Mouse (Mus musculus) liver, embryonic 11.5 days (tissue): Measurements from ENCODE around the gene Avil. TPM values are rescaled to one million over a fixed set of nuclear protein-coding genes. Genes with fewer than 3 reads are reported as not detected.

Experiments used
- ATAC-seq: fragments of 200-750 bp; cut with Nextera tagmentation; replicated peaks from 2 replicates; pipeline ENCODE4 v1.8.0; 2017; ENCODE audit warnings: moderate number of reproducible peaks, mild to moderate bottlenecking, moderate TSS enrichment, moderate library complexity; ENCODE audit not compliant: low FRiP score
- DNase-seq: peaks from one replicate; pipeline ENCODE4 v3.0.0-alpha.2; 2017; ENCODE audit warnings: low spot score
- H3K27ac ChIP-seq: fragments of 300-500 bp; sonication (generic); 2 replicates; pipeline ENCODE4 v1.5.1; 2014; ENCODE audit warnings: mild to moderate bottlenecking, low read depth, low read length, control low read depth
- H3K27me3 ChIP-seq: fragments of 300-500 bp; sonication (generic); replicated peaks from 2 replicates; pipeline ENCODE4 v1.6.1; 2014; ENCODE audit warnings: low read length, mixed read lengths; ENCODE audit not compliant: control insufficient read depth, insufficient read depth
- H3K36me3 ChIP-seq: fragments of 300-500 bp; sonication (generic); 2 replicates; pipeline ENCODE4 v1.6.1; 2014; ENCODE audit warnings: mild to moderate bottlenecking, low read length, moderate library complexity, mixed read lengths; ENCODE audit not compliant: control insufficient read depth, insufficient read depth
- H3K4me1 ChIP-seq: fragments of 300-500 bp; sonication (generic); replicated peaks from 2 replicates; pipeline ENCODE4 v1.6.1; 2014; ENCODE audit warnings: low read length, mixed read lengths; ENCODE audit not compliant: control insufficient read depth, insufficient read depth
- H3K4me2 ChIP-seq: fragments of 300-500 bp; sonication (generic); 2 replicates; pipeline ENCODE4 v1.6.1; 2014; ENCODE audit warnings: mild to moderate bottlenecking, control low read depth, moderate library complexity
- H3K4me3 ChIP-seq: fragments of 300-500 bp; sonication (generic); 2 replicates; pipeline ENCODE4 v1.5.1; 2014; ENCODE audit warnings: low read depth, low read length, control low read depth
- H3K9ac ChIP-seq: fragments of 300-500 bp; sonication (generic); 2 replicates; pipeline ENCODE4 v1.6.1; 2014; ENCODE audit warnings: low read depth, low read length, control low read depth
- H3K9me3 ChIP-seq: fragments of 300-500 bp; sonication (generic); 2 replicates; pipeline ENCODE4 v1.6.1; 2016; ENCODE audit warnings: low read length, inconsistent platforms, mixed read lengths; ENCODE audit not compliant: control insufficient read depth
- WGBS: fragments of 180-500 bp; shearing (Covaris S2); extraction: QIAGEN DNeasy Blood & Tissue Kit; methylation state at CpG from one replicate; pipeline ENCODE4 v1.1.7; 2014; 5-methylcytosine and 5-hydroxymethylcytosine counted together
- polyA plus RNA-seq: library from polyadenylated mRNA; unstranded; fragments of >200 nt; fragmentation: Nextera tagmentation; extraction: Ambion mirVana; gene quantifications from 2 replicates; pipeline ENCODE4 v1.2.1, GENCODE M21; 2014

Gene Avil
- polyA plus RNA-seq, 1 experiment from 2014 or later, result 0.10 TPM

DNA sequence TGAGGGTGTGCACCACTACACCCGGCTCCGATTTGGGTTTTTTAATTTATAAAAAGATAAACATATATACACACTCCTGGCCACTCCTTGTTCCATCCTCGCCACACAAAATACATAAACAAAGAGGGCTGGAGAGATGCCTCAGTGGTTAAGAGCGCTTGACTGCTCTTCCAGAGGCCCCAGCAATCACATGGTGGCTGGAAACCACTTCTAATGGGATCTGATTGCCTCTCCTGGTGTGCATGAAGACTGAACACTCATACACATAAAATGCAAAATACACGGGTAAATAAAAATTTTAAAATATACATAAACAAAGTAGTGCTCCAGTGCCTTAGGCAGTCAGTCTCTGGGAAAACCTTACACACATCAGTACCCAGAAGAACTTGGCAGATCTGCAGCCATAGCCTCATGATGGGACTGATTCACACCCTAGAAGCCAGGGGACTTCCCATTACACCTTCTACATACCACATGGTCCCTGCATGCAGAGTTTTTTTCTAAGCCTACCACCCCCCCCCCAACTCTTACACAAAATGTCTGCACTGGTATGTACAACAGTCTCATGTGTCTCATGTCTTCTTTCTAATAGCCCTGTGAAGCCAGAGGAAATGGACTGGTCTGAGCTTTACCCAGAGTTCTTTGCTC lies 42.1 kb downstream of the Avil start:
- WGBS, result 19% methylated on average over 5 of the region's 5 CpGs
- no peak for ATAC-seq
- H3K36me3 ChIP-seq, result no peaks in the 10 kb centered on the region
- peaks cover 16% of the 10 kb centered on the region for H3K27me3 ChIP-seq
- H3K4me1 ChIP-seq, result peaks cover 7% of the 10 kb centered on the region
- H3K27ac ChIP-seq, result peak overlapping the region; percentile 34; the same call in 1 of the 2 replicates
- H3K9me3 ChIP-seq, result no peaks in the 10 kb centered on the region
- DNase-seq, result no peak
- peak overlapping the region; percentile 100 for H3K4me2 ChIP-seq
- peak overlapping the region; percentile 86 for H3K4me3 ChIP-seq
- peak overlapping the region; percentile 78 for H3K9ac ChIP-seq

DNA sequence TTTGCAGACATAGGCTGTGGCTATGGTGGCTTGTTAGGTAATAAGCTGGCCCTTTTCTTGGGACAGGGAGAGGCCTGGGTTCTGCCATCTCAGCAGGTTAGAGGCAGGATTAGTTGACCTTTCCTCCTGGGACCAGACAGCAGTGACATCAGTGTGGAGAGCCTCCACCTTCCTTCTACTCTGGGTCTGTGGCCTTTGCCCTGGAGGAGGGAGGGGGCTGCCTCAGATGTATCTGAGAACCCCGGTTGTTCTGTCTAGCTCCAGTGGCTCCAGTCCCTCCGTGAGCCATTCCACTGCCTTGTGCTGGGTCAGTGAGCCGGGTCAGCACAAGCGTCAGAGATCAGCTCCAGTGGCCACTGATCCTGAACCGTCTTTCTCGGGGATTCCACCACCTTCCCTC lies 42.7 kb downstream of the Avil start:
- no peak for ATAC-seq
- 93% methylated on average over 6 of the region's 6 CpGs for WGBS

DNA sequence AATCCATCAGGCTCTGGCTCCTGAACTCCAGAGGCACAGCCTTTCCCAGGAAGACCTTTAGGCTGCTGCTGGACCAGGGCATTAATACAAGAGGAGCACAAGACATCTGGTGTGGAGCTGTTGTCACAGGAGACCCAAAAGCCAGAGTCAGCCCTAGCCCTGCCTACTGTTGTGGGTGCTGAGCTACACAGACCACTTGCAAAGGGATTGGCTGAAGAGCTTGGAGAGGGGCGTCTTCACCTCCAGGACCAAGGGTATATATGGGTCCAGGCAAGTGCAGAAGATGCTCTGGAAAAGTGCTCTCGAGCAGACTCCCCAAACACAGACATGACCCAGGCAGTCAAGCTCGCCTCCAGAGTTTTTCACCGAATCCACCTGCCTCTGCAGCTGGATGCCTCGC lies 47.4 kb downstream of the Avil start, which contains the start of gene Cyp27b1:
TSS of gene Cyp27b1 (plus strand) at position 297 of the 400 bp plus-strand sequence.
- peak within 1 kb of the TSS; percentile 30; the same call in 1 of the 2 replicates for H3K4me2 ChIP-seq
- no peak within 1 kb of the TSS for H3K27ac ChIP-seq
- ATAC-seq (0 out of 2 replicates have a peak, but pooled peaks have one; percentile 4), DNase-seq (no peak)
- H3K4me3 ChIP-seq, result no peak within 1 kb of the TSS; the same call in 1 of the 2 replicates
- no peak within 1 kb of the TSS for H3K9ac ChIP-seq
- H3K36me3 ChIP-seq, result no peaks in the 10 kb centered on the region
- peaks cover 56% of the 10 kb centered on the region for H3K27me3 ChIP-seq
- WGBS, result 27% methylated on average over 5 of the region's 5 CpGs
- peaks cover 4% of the 10 kb centered on the region for H3K4me1 ChIP-seq
- H3K9me3 ChIP-seq, result no peaks in the 10 kb centered on the region

More for the DNA sequence above, 42.7 kb downstream of the Avil start:
- Histone ChIP-seq H3K27ac (no peak overlapping the region), H3K36me3 (no peaks in the 10 kb centered on the region), H3K9me3 (no peaks in the 10 kb centered on the region), H3K4me2 (peak overlapping the region; percentile 14), H3K4me1 (peaks cover 7% of the 10 kb centered on the region), H3K27me3 (peaks cover 22% of the 10 kb centered on the region), H3K4me3 (no peak overlapping the region), H3K9ac (peak overlapping the region; percentile 14; the same call in 1 of the 2 replicates)
- DNase-seq, result no peak

DNA sequence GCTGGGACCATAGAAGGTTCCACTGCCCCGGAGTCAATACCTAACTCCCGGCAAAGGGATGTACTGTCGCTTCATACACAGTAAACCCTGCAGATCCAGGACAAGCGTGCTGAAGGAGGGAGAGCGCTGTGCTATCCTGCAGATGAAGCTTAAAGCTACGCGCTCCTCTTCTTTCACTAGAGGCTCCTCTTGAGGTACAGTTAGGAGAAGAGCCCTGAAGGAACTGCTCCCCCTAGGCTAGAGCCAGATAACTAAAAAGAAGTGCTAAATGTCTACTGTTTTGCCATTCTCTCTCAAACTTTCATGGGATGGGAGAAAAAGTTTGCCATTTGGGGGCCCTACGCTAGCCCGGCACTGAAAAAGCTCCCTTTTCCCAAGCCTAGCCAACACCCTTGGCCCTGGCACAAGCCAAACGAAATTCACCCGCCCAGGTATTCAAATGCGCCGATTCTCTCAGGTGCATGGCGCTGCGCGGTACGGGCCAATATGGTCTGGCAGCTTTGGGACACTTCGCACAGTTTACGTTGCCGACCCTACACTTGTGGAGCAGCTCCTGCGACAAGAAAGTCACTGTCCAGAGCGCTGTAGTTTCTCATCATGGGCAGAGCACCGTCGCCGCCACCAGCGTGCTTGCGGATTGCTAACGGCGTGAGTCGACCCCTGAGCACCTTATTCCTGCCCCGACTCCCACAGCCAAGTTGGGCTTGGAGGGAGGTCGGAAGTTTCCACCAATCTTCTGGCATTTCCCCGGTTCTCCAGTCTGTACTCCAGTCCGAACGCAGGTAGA lies 48.3 kb downstream of the Avil start:
- ATAC-seq (no peak), DNase-seq (no peak)
- H3K9ac ChIP-seq, result no peak overlapping the region

DNA sequence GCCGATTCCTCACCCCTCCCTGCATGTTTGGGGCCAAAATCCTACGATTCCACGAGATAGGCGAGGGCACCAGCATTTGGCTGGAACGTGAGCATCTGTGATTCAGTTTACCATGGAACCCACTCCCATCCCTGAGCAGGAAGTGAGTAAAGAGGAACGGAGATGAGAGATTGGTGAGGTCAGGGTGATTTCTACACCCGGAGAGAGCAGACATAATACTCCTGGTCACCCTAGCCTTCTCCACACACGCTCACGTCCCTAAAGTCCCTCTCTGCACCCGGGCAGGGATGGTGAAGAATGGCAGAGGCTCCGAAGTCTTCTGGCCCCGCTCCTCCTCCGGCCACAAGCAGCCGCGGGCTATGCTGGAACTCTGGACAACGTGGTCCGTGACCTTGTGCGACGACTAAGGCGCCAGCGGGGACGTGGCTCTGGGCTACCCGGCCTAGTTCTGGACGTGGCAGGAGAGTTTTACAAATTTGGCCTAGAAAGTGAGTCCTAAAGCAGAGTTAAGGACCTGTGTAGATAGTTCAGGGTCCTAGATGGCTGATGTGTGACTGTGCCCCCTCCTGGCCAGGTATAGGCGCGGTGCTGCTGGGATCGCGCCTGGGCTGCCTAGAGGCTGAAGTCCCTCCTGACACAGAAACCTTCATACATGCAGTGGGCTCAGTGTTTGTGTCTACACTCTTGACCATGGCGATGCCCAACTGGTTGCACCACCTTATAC lies 49.0 kb downstream of the Avil start:
- WGBS, result 3% methylated on average over 29 of the region's 29 CpGs
- Histone ChIP-seq H3K36me3 (no peaks in the 10 kb centered on the region), H3K9ac (no peak overlapping the region), H3K4me2 (peak overlapping the region; percentile 30), H3K4me1 (peaks cover 3% of the 10 kb centered on the region; the same call in 1 of the 2 replicates), H3K9me3 (no peaks in the 10 kb centered on the region), H3K4me3 (peak overlapping the region; percentile 5; the same call in 1 of the 2 replicates), H3K27me3 (peaks cover 56% of the 10 kb centered on the region), H3K27ac (no peak overlapping the region)
- ATAC-seq, result 0 out of 2 replicates have a peak, but pooled peaks have one; percentile 30
- no peak for DNase-seq

More for the DNA sequence above, 48.3 kb downstream of the Avil start:
- Histone ChIP-seq H3K4me3 (no peak overlapping the region; the same call in 1 of the 2 replicates), H3K4me1 (peaks cover 3% of the 10 kb centered on the region; the same call in 1 of the 2 replicates), H3K27me3 (peaks cover 56% of the 10 kb centered on the region), H3K36me3 (no peaks in the 10 kb centered on the region), H3K9me3 (no peaks in the 10 kb centered on the region), H3K4me2 (peak overlapping the region; percentile 30), H3K27ac (no peak overlapping the region)
- 7% methylated on average over 35 of the region's 35 CpGs for WGBS

DNA sequence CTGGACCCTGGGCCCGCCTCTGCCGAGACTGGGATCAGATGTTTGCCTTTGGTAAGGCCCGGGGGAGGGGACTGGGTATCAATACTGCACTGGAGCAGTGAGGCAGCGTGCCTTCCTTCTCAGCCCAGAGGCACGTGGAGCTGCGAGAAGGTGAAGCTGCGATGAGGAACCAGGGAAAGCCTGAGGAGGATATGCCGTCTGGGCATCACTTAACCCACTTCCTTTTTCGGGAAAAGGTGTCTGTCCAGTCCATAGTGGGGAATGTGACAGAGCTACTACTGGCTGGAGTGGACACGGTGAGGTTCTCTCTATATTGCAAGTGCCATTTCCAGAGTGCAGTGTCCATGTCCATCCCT lies 49.6 kb downstream of the Avil start:
- H3K27ac ChIP-seq, result no peak overlapping the region
- no peak overlapping the region for H3K9ac ChIP-seq
- WGBS, result 12% methylated on average over 10 of the region's 10 CpGs
- H3K4me2 ChIP-seq, result no peak overlapping the region
- no peaks in the 10 kb centered on the region for H3K9me3 ChIP-seq
- H3K36me3 ChIP-seq, result no peaks in the 10 kb centered on the region
- peaks cover 56% of the 10 kb centered on the region for H3K27me3 ChIP-seq
- no peak for ATAC-seq
- no peak overlapping the region for H3K4me3 ChIP-seq
- no peak for DNase-seq
- peaks cover 3% of the 10 kb centered on the region; the same call in 1 of the 2 replicates for H3K4me1 ChIP-seq

DNA sequence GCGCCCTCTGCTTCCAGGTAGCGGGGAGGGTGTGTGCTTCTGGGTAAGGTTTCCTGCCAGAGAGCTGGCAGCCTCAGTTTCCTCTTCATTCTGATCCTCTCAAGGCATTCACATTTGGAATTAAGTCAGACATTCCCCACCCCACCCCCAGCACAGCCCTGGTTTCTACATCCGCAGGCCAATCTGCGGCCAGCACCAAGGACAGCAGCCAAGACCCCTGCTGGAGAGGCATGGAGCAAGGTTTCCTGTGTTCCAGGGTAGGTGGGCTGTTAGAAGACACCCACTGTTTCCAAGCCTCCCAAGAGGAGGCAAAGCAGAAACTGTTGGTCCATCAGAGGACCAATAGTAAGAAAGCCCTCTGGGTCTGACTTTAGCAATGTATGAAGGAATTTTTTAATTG lies 54.1 kb downstream of the Avil start:
- 52% methylated on average over 4 of the region's 4 CpGs for WGBS
- no peak for ATAC-seq
- Histone ChIP-seq H3K4me2 (no peak overlapping the region), H3K9ac (no peak overlapping the region), H3K4me3 (no peak overlapping the region), H3K4me1 (peaks cover 11% of the 10 kb centered on the region; the same call in 1 of the 2 replicates), H3K9me3 (no peaks in the 10 kb centered on the region), H3K27ac (no peak overlapping the region), H3K27me3 (peaks cover 57% of the 10 kb centered on the region), H3K36me3 (no peaks in the 10 kb centered on the region)
- no peak for DNase-seq

DNA sequence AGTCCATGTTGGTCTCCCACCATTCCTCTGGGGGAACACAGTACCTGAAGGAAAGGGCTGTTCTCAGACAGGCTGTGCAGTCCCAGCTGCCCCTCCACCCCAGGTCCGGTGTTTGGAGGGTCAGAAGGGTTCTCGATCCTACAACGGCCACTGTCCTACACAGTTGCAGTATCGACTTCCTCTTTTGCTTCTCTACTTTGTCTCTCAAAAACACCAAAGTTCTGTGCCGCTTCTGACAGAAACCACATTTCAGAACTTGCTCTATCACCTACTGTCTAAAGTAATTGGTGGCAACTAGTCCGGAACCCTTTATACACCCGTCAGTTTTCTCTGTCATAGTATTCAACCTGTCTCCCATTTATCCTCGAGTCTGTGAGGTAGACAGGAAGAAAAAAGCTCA lies 54.9 kb downstream of the Avil start:
- WGBS, result 65% methylated on average over 8 of the region's 8 CpGs
- Histone ChIP-seq H3K4me3 (no peak overlapping the region), H3K9me3 (no peaks in the 10 kb centered on the region), H3K27me3 (peaks cover 57% of the 10 kb centered on the region), H3K27ac (no peak overlapping the region), H3K4me2 (no peak overlapping the region), H3K9ac (no peak overlapping the region), H3K36me3 (no peaks in the 10 kb centered on the region), H3K4me1 (peaks cover 11% of the 10 kb centered on the region)
- no peak for ATAC-seq
- no peak for DNase-seq
